Mouse (Mus musculus) liver, postnatal 0 days (tissue): ENCODE results near the gene 1700034J05Rik.

ENCODE experiments used
- CTCF ChIP-seq: sonication (generic); IDR thresholded peaks from 2 replicates; pipeline ENCODE4 v1.5.1; 2016; ENCODE audit warnings: antibody characterized with exemption, low read depth
- EP300 ChIP-seq: IDR thresholded peaks from 2 replicates; pipeline ENCODE4 v1.6.1; 2016; ENCODE audit warnings: antibody characterized with exemption, low read depth, mild to moderate bottlenecking

DNA sequence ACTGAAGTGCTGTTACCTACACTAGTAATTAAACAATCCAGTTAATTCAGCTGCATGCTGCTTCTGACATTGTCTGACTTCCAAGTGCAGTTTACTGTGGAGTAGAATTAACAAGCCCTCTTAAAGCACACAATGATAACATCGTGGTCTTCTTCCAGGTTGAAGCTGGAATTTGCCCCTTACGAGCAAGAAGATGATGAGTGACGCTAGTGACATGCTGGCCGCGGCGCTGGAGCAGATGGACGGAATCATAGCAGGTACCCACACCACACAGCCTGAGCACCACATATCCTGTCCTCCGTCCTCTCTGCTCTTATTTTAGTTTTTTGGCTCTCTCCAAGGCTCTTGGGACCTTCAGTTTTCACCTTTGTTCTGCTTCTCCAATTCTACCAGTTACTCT is 22.2 kb upstream of the 1700034J05Rik start:
- TF ChIP-seq EP300 (no peak), CTCF (no peak)
